Mouse (Mus musculus) adrenal gland, adult 18-20 months (tissue): Measurements from ENCODE around the gene Fbxo6. TPM values are rescaled to one million over a fixed set of nuclear protein-coding genes. Genes with fewer than 3 reads are reported as not detected.

Experiments
- microRNA-seq, 2 experiments: library from miRNA; unstranded; fragments of <30 nt; microRNA quantifications; one replicate each; pipeline ENCODE4 v1.2.0; 2021; ENCODE audit warnings: borderline number of aligned reads in 2 of 2
- total RNA-seq, 2 experiments: library from RNA; stranded (reverse); gene quantifications; 1 replicate in 1 of 2; 2 replicates in 1 of 2; pipeline ENCODE4 v1.2.3; 2021

The Fbxo6 gene
- total RNA-seq, 2 experiments from 2014 or later: 38.1 to 46.5 TPM

Small RNAs within 50 kb of the gene (microRNA-seq; reads per million reads assigned to microRNA genes)
- gene Mir7022: 0 reads per million in 2 experiments

Other genes with a start within 250 kb of the Fbxo6 start
- gene Mfn2, start 247.4 kb downstream of the Fbxo6 start, total RNA-seq: 100 to 1,000 TPM; 187 to 211 TPM
- gene Plod1, start 215.4 kb downstream of the Fbxo6 start, total RNA-seq: 10 to 100 TPM; 38.1 to 54.7 TPM
- 10 to 100 TPM; 44.1 to 48.0 TPM for gene 2510039O18Rik, start 211.2 kb downstream of the Fbxo6 start, total RNA-seq
- under 1 TPM in 1 of 2 experiments, not detected in 1; 0.42 TPM for gene Nppb, start 166.4 kb downstream of the Fbxo6 start, total RNA-seq
- gene Nppa, start 151.4 kb downstream of the Fbxo6 start, total RNA-seq: not detected
- 10 to 100 TPM; 11.2 to 13.8 TPM for gene Clcn6, start 113.3 kb downstream of the Fbxo6 start, total RNA-seq
- 10 to 100 TPM; 33.8 to 37.7 TPM for gene Mthfr, start 113.1 kb downstream of the Fbxo6 start, total RNA-seq
- 10 to 100 TPM; 54.8 to 85.8 TPM for gene Agtrap, start 64.1 kb downstream of the Fbxo6 start, total RNA-seq
- gene Mad2l2, start 21.8 kb downstream of the Fbxo6 start, total RNA-seq: 10 to 100 TPM; 20.2 to 21.6 TPM
- under 1 TPM in 1 of 2 experiments, not detected in 1; 0.07 TPM for gene Draxin, start 21.4 kb downstream of the Fbxo6 start, total RNA-seq
- gene Fbxo44, start 8.3 kb upstream of the Fbxo6 start, total RNA-seq: 10 to 100 TPM; 14.1 to 21.4 TPM
- 1 to 10 TPM; 6.7 to 9.9 TPM for gene Fbxo2, start 8.5 kb upstream of the Fbxo6 start, total RNA-seq
- gene Disp3, start 135.8 kb upstream of the Fbxo6 start, total RNA-seq: 1 to 10 TPM in 1 of 2 experiments, under 1 TPM in 1; 0.10 to 1.3 TPM